Mouse (Mus musculus): ENCODE results near the gene Ramp3. TPM values are rescaled to one million over a fixed set of nuclear protein-coding genes. Genes with fewer than 3 reads are reported as not detected.
A peak's percentile ranks its signal among the peaks of the same experiment; 100 is the strongest.
"Not testable (repeated sequence)": the region's sequence is repeated elsewhere in the genome, so short reads cannot be mapped to it uniquely, and the experiment has no call there.

The Ramp3 gene
- polyA plus RNA-seq, 1 experiment from 2014 or later: 3.5 TPM

GRCm38 (mm10) chr11:6628568-6628967 lies 29.8 kb upstream of the Ramp3 start:
- Histone ChIP-seq H3K4me1 (replicated peaks; ENCODE audit: control insufficient read depth, insufficient read depth, low read length) (peaks cover 10% of the 10 kb centered on the region), H3K4me3 (ENCODE audit: low read depth, low read length) (no peak overlapping the region), H3K27me3 (ENCODE audit: control insufficient read depth, insufficient read depth, low read length) (no peaks in the 10 kb centered on the region), H3K9me3 (ENCODE audit: control insufficient read depth, low read length) (no peaks in the 10 kb centered on the region), H3K27ac (ENCODE audit: low read depth, low read length) (no peak overlapping the region), H3K4me2 (ENCODE audit: low read depth, low read length, severe bottlenecking) (no peak overlapping the region), H3K36me3 (ENCODE audit: control insufficient read depth, insufficient read depth, low read length) (peaks cover 4% of the 10 kb centered on the region; the same call in 1 of the 2 replicates), H3K9ac (ENCODE audit: low read length) (no peak overlapping the region)
- ATAC-seq (replicated peaks; ENCODE audit: low FRiP score): 0 out of 2 replicates have a peak, but pooled peaks have one; percentile 36
- DNase-seq (ENCODE audit: low spot score): peak; percentile 75
- 23% methylated on average over 4 of the region's 4 CpGs for WGBS

- Histone ChIP-seq H3K9ac (ENCODE audit: low read length) (no peak overlapping the region), H3K4me2 (ENCODE audit: low read depth, low read length, severe bottlenecking) (no peak overlapping the region), H3K4me3 (ENCODE audit: low read depth, low read length) (no peak overlapping the region), H3K4me1 (replicated peaks; ENCODE audit: control insufficient read depth, insufficient read depth, low read length) (peaks cover 4% of the 10 kb centered on the region), H3K27ac (ENCODE audit: low read depth, low read length) (no peak overlapping the region), H3K27me3 (ENCODE audit: control insufficient read depth, insufficient read depth, low read length) (no peaks in the 10 kb centered on the region), H3K36me3 (ENCODE audit: control insufficient read depth, insufficient read depth, low read length) (no peaks in the 10 kb centered on the region), H3K9me3 (ENCODE audit: control insufficient read depth, low read length) (no peaks in the 10 kb centered on the region)
- DNase-seq (ENCODE audit: low spot score): no peak
- no peak for ATAC-seq (replicated peaks; ENCODE audit: low FRiP score)
Observed at GRCm38 (mm10) chr11:6629655-6630054, 28.7 kb upstream of the Ramp3 start.

- DNase-seq (ENCODE audit: low spot score) (no peak), ATAC-seq (replicated peaks; ENCODE audit: low FRiP score) (no peak)
- WGBS: 76% methylated on average over 8 of the region's 8 CpGs
Observed at GRCm38 (mm10) chr11:6636150-6636549, 22.2 kb upstream of the Ramp3 start.

GRCm38 (mm10) chr11:6638537-6638936 lies 19.8 kb upstream of the Ramp3 start, which contains the start of gene Wap:
TSS of gene Wap (minus strand) at chr11:6638637.
- Histone ChIP-seq H3K4me3 (ENCODE audit: low read depth, low read length) (no peak within 1 kb of the TSS), H3K9ac (ENCODE audit: low read length) (no peak within 1 kb of the TSS), H3K27me3 (ENCODE audit: control insufficient read depth, insufficient read depth, low read length) (no peaks in the 10 kb centered on the region), H3K4me2 (ENCODE audit: low read depth, low read length, severe bottlenecking) (no peak within 1 kb of the TSS), H3K36me3 (ENCODE audit: control insufficient read depth, insufficient read depth, low read length) (no peaks in the 10 kb centered on the region), H3K27ac (ENCODE audit: low read depth, low read length) (no peak within 1 kb of the TSS), H3K4me1 (replicated peaks; ENCODE audit: control insufficient read depth, insufficient read depth, low read length) (no peaks in the 10 kb centered on the region), H3K9me3 (ENCODE audit: control insufficient read depth, low read length) (no peaks in the 10 kb centered on the region)
- ATAC-seq (replicated peaks; ENCODE audit: low FRiP score): no peak
- WGBS: 91% methylated on average over 4 of the region's 4 CpGs
- DNase-seq (ENCODE audit: low spot score): peak; percentile 39

More at GRCm38 (mm10) chr11:6636150-6636549, 22.2 kb upstream of the Ramp3 start:
- Histone ChIP-seq H3K9me3 (ENCODE audit: control insufficient read depth, low read length) (no peaks in the 10 kb centered on the region), H3K36me3 (ENCODE audit: control insufficient read depth, insufficient read depth, low read length) (no peaks in the 10 kb centered on the region), H3K4me3 (ENCODE audit: low read depth, low read length) (no peak overlapping the region), H3K27ac (ENCODE audit: low read depth, low read length) (no peak overlapping the region), H3K4me2 (ENCODE audit: low read depth, low read length, severe bottlenecking) (no peak overlapping the region), H3K4me1 (replicated peaks; ENCODE audit: control insufficient read depth, insufficient read depth, low read length) (no peaks in the 10 kb centered on the region), H3K27me3 (ENCODE audit: control insufficient read depth, insufficient read depth, low read length) (no peaks in the 10 kb centered on the region), H3K9ac (ENCODE audit: low read length) (no peak overlapping the region)

- Histone ChIP-seq H3K4me3 (ENCODE audit: low read depth, low read length) (no peak overlapping the region), H3K9me3 (ENCODE audit: control insufficient read depth, low read length) (no peaks in the 10 kb centered on the region), H3K4me1 (replicated peaks; ENCODE audit: control insufficient read depth, insufficient read depth, low read length) (no peaks in the 10 kb centered on the region), H3K27ac (ENCODE audit: low read depth, low read length) (no peak overlapping the region), H3K36me3 (ENCODE audit: control insufficient read depth, insufficient read depth, low read length) (no peaks in the 10 kb centered on the region), H3K4me2 (ENCODE audit: low read depth, low read length, severe bottlenecking) (no peak overlapping the region), H3K9ac (ENCODE audit: low read length) (no peak overlapping the region), H3K27me3 (ENCODE audit: control insufficient read depth, insufficient read depth, low read length) (no peaks in the 10 kb centered on the region)
- ATAC-seq (replicated peaks; ENCODE audit: low FRiP score): no peak
- peak; percentile 40 for DNase-seq (ENCODE audit: low spot score)
- 82% methylated on average over 6 of the region's 6 CpGs for WGBS
Observed at GRCm38 (mm10) chr11:6639072-6639471, 19.2 kb upstream of the Ramp3 start.

- no peak overlapping the region for H3K4me2 ChIP-seq (ENCODE audit: low read depth, low read length, severe bottlenecking)
- no peaks in the 10 kb centered on the region for H3K27me3 ChIP-seq (ENCODE audit: control insufficient read depth, insufficient read depth, low read length)
- H3K36me3 ChIP-seq (ENCODE audit: control insufficient read depth, insufficient read depth, low read length): no peaks in the 10 kb centered on the region
- ATAC-seq (replicated peaks; ENCODE audit: low FRiP score) (no peak), DNase-seq (ENCODE audit: low spot score) (no peak)
- no peaks in the 10 kb centered on the region for H3K4me1 ChIP-seq (replicated peaks; ENCODE audit: control insufficient read depth, insufficient read depth, low read length)
- no peak overlapping the region for H3K4me3 ChIP-seq (ENCODE audit: low read depth, low read length)
- WGBS: 78% methylated on average over 6 of the region's 6 CpGs
- H3K9me3 ChIP-seq (ENCODE audit: control insufficient read depth, low read length): no peaks in the 10 kb centered on the region
- H3K9ac ChIP-seq (ENCODE audit: low read length): no peak overlapping the region
- H3K27ac ChIP-seq (ENCODE audit: low read depth, low read length): no peak overlapping the region
Observed at GRCm38 (mm10) chr11:6644566-6644965, 13.8 kb upstream of the Ramp3 start.

GRCm38 (mm10) chr11:6647831-6648724 lies 10.2 kb upstream of the Ramp3 start:
- Histone ChIP-seq H3K9ac (ENCODE audit: low read length) (no peak overlapping the region), H3K4me3 (ENCODE audit: low read depth, low read length) (no peak overlapping the region), H3K36me3 (ENCODE audit: control insufficient read depth, insufficient read depth, low read length) (no peaks in the 10 kb centered on the region), H3K4me1 (replicated peaks; ENCODE audit: control insufficient read depth, insufficient read depth, low read length) (no peaks in the 10 kb centered on the region), H3K4me2 (ENCODE audit: low read depth, low read length, severe bottlenecking) (no peak overlapping the region), H3K27me3 (ENCODE audit: control insufficient read depth, insufficient read depth, low read length) (no peaks in the 10 kb centered on the region), H3K9me3 (ENCODE audit: control insufficient read depth, low read length) (no peaks in the 10 kb centered on the region), H3K27ac (ENCODE audit: low read depth, low read length) (no peak overlapping the region)
- peak; percentile 21 for DNase-seq (ENCODE audit: low spot score)
- no peak for ATAC-seq (replicated peaks; ENCODE audit: low FRiP score)
- 60% methylated on average over 9 of the region's 9 CpGs for WGBS

- DNase-seq (ENCODE audit: low spot score) (peak; percentile 46), ATAC-seq (replicated peaks; ENCODE audit: low FRiP score) (no peak)
- Histone ChIP-seq H3K9me3 (ENCODE audit: control insufficient read depth, low read length) (no peaks in the 10 kb centered on the region), H3K4me1 (replicated peaks; ENCODE audit: control insufficient read depth, insufficient read depth, low read length) (no peaks in the 10 kb centered on the region), H3K27ac (ENCODE audit: low read depth, low read length) (no peak overlapping the region), H3K9ac (ENCODE audit: low read length) (no peak overlapping the region), H3K36me3 (ENCODE audit: control insufficient read depth, insufficient read depth, low read length) (no peaks in the 10 kb centered on the region), H3K4me2 (ENCODE audit: low read depth, low read length, severe bottlenecking) (no peak overlapping the region), H3K27me3 (ENCODE audit: control insufficient read depth, insufficient read depth, low read length) (no peaks in the 10 kb centered on the region), H3K4me3 (ENCODE audit: low read depth, low read length) (no peak overlapping the region)
- 68% methylated on average over 7 of the region's 7 CpGs for WGBS
Observed at GRCm38 (mm10) chr11:6650519-6650918, 7.8 kb upstream of the Ramp3 start.

GRCm38 (mm10) chr11:6652978-6653377 lies 5.3 kb upstream of the Ramp3 start:
- not testable (repeated sequence) for H3K9me3 ChIP-seq (ENCODE audit: control insufficient read depth, low read length); H3K4me1 ChIP-seq (replicated peaks; ENCODE audit: control insufficient read depth, insufficient read depth, low read length); H3K4me3 ChIP-seq (ENCODE audit: low read depth, low read length); ATAC-seq (replicated peaks; ENCODE audit: low FRiP score); H3K36me3 ChIP-seq (ENCODE audit: control insufficient read depth, insufficient read depth, low read length); H3K4me2 ChIP-seq (ENCODE audit: low read depth, low read length, severe bottlenecking); H3K9ac ChIP-seq (ENCODE audit: low read length); H3K27me3 ChIP-seq (ENCODE audit: control insufficient read depth, insufficient read depth, low read length); H3K27ac ChIP-seq (ENCODE audit: low read depth, low read length)
- peak; percentile 47 for DNase-seq (ENCODE audit: low spot score)
- WGBS: 86% methylated on average over 3 of the region's 3 CpGs

Measured in forebrain, embryonic 11.5 days (tissue).